Mouse (Mus musculus) heart, postnatal 36 days (tissue): ENCODE measurements around the gene Slc46a3. TPM values are rescaled to one million over a fixed set of nuclear protein-coding genes. Genes with fewer than 3 reads are reported as not detected.

Experiments
- DNase-seq, 2 experiments: peaks; one replicate each; pipeline ENCODE4 v3.0.0; 2021 to 2022
- intact Hi-C: fragments of 180-260 bp; cut with DNase I; formaldehyde crosslinking; loops from one replicate; pipeline ENCODE4 v1.15.1; 2025
- total RNA-seq, 2 experiments: library from RNA; stranded (reverse); gene quantifications; 2 replicates each; pipeline ENCODE4 v1.2.3; 2021

Slc46a3 gene
- 10 to 100 TPM; 14.5 to 18.0 TPM for total RNA-seq

DNA sequence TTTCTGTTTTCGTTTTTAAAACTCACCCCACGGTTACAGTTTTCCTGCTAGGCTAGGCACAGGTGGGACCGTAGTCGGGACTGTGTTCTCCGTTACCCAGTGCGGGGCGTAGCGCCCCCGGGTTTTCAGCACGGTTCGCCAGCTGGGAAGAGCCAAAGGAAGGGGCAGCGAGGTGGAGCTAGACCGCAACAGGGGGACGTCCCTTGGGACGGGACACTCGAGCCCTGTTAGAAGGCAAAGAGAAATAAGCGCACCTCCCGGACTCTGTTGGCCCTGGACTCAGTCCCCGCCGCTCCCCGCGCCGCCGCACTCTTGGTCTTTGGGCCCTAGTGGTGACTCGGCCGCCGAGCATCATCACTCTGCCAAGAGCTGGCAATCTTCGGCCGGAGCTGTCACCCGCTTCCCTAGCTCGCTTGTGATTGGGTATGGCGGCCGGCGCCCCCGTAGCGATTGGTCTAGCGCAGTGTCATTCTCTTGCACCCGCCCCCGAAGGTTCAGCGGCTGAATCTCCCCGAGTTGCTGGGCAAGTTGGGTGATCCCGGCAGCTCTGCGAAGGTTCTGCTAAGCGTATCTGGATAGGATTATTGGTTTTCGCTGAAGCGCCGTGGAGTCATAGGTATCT lies at the start of gene Slc46a3:
TSS of gene Slc46a3 (minus strand) at position 361 of the 622 bp plus-strand sequence.
- DNase-seq, result peak; percentile 97 to 98
- intact Hi-C loops, result no loop called here

DNA sequence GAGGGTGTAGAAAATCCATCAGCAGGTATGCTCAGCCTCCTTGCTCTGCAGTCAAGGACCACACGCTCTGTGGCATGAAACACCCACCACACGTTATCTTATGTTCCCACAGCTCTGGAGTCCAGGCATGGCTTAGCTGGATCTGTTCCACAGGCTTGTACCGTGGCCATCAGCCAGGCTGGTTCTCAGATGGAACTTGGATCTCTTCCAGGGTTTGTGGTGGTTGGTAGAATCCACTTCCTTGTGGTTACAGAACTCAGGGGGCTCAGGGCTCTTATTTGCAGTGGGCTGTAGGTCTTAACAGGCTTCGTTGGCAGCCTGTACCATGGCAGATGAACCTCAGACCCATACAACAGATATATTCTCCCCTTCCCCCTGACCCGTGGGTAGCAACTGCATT lies 44.6 kb upstream of the Slc46a3 start:
- DNase-seq, result peak; percentile 33
- intact Hi-C loops, result no loop called here

DNA sequence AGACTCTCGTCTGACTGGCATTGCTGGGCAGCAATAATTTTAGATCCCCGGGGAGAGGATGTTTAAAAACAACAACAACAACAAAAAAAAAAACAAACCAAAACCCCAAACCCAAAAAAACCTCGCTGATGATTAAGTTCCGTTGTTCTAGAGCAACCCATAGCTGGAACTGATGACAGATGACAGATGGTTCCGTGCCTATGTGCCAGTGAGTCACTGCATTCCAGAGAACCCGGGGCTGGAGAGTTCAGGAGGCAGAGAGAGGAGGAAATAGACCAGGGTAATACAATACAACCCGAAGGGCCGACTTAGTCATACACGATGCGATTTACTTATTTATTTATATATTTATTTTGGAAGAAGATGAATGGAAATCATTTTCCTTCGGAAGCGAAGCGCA lies 40.5 kb upstream of the Slc46a3 start:
- intact Hi-C loops, result no loop called here
- no peak for DNase-seq

DNA sequence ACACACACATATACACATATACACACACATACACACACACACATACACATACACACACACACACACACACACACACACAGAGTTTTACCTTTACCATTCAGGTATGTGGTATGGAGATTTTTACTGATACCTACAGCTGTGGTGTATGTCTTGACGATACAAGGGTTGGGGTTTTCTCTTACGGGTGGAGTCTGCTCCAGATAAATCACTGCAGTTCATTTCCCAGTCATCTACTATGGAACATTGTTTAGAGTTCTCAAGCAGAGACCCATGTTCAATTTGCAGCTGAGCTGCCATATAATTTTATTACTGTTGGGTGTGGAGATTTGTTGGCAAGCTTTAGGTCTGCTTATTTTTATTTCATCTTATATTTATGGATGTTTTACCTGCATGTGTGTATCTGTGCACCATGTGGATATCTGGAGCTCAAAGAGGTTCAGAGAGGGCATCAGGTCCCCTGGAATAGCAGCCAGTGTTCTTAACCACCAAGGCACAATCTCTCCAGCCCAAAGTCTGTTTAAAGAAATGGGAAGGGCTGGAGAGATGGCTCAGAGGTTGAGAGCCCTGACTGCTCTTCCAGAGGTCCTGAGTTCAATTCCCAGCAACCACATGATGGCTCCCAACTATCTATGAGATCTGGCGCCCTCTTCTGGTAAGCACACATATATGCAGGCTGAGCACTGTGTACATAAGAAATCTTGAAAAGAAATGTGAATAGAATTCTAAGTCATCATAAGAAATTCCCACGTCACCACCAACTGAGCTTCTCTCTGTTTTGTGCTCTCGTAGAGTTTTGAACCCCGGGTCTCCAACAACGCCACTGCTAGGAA lies 34.3 kb upstream of the Slc46a3 start:
- intact Hi-C loops, result no loop called here

DNA sequence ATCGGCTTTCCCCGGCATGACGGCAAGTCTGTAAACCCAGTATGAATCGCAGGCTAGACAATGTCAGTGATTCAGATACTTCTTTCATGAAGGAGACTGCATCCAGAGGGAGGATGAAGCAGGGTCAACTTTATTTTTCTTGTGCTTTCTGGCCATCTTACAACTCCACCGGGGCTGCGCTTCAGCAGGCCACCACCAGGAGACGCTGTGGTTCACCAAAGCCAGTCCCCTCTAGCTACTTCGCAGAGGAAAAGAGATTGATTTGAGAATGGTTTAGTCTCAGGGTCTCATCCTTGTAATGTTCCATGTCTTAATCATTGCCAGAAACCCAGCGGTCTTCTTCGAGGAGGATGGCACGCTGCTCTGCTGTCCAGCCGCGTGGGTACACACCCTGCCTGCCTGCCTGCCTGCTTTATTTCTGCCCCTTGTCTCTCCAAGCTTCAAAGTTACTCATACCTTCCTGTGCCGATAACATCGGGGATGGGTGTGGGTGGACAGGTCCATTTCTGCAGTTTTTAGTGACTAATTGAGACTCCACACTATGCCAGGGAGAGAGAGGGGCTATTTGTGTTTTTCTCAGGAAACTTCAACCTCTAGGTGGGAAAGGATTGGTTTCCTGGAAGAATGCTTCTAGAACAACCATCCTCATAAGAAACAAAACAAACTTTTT lies 31.5 kb upstream of the Slc46a3 start:
- peak; percentile 22 to 34 for DNase-seq
- intact Hi-C loops, result no loop called here

More for the DNA sequence above, 34.3 kb upstream of the Slc46a3 start:
- DNase-seq, result no peak

DNA sequence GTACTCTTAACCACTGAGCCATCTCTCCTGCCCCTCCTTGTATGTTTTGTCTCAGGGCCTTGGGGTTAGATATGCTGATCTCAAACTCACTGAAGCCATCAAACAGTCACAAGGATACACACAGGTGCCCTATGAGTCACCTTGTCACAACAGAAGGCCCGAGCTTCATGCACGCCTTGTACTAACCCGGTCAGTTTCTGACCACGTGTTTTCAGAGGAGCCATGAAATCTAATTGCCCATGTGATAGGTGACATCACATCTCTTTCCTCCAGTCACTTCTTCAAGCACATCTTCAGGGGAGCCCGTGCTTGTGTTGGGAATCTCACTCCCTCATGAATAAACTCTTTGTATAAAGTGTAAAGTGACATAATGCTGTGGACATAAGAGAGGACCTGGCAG lies 30.0 kb upstream of the Slc46a3 start:
- DNase-seq, result no peak
- intact Hi-C loops, result no loop called here

DNA sequence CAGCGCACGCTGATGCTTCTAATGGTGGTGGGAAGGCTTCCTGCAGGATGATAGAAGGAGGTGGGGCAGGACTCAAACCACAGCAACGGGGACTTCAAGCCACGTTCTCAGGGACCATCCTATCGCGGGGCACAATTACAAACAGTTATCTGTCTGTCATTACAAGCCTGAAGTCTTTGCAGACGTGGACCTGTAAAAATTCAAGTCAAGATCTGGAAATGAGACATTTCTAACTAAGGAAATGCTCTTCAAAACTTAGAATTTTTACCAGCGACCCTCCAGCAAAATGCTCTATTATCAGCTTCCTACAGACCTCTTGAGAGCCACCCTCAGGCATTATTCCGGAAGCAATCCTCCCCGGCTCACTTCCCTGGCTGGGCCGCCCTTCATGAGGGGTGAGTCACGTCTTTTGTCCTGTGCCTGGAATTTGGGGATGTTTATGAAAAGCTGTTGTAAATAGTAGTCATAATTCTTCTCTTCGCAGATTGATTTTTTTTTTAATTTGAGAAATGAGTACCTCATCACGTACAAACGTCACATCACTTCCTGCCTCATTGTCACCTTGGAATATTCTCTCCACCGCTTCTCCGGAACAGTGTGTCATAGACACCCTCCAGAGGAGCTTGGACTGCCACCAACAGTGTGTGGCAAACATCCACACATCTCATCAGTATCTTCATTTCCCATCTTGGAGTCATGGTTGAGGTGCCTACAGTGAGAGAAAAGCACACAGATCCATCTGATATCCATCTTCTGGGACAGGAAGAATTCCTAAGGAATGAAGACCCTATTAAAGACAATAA lies 23.6 kb upstream of the Slc46a3 start:
- no peak for DNase-seq
- intact Hi-C loops, result loop anchor here (10.0 kb wide), 1 partner anchor 163 kb away; no protein-coding TSS in a partner anchor

DNA sequence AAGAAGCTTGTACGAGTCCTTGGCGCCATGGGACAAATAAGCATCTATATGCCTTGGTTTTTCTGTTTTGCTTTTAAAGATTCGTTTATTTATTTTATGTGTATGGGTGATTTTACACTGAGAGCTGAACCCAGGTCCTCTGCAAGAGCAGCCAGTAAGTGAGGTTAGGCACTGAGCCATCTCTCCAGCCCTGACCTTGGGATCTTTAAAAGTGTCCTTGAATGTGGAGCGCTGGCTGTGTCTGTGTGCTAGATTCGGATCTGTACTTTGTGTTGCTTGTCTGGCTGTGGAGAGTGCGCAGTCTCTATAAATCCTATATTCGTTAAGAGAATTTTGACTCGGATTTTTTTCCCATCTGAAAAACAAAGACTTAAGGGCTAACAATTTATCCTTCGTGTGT lies 21.6 kb upstream of the Slc46a3 start:
- intact Hi-C loops, result loop anchor here (10.0 kb wide), 1 partner anchor 161 kb away; no protein-coding TSS in a partner anchor
- DNase-seq, result no peak

DNA sequence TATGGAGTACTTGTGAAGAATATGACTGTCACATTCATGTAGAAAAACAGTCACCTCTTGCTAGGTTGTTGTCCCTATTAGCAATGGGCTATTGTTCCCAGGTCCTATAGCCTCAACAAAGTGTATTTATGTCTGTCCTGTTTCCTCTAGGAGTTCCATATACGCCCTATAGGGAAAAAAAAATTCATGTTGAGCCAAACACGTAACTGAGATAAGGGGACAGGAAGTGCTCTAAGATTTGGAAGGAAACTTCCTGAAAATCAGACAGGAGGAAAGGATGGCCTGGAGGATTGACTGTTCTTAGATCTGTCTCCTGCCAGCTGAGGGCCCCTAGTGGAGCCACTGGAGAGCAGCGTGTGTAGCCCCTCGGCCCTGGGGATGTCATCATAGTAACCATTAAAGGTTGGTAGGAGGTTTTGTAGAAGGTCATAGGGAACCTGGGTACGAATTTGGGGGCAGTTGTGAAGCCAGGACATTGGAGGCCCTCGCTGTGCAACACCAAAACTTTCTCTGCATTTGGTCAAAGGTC lies 20.5 kb upstream of the Slc46a3 start:
- intact Hi-C loops, result loop anchor here (10.0 kb wide), 1 partner anchor 160 kb away; no protein-coding TSS in a partner anchor
- DNase-seq, result no peak

DNA sequence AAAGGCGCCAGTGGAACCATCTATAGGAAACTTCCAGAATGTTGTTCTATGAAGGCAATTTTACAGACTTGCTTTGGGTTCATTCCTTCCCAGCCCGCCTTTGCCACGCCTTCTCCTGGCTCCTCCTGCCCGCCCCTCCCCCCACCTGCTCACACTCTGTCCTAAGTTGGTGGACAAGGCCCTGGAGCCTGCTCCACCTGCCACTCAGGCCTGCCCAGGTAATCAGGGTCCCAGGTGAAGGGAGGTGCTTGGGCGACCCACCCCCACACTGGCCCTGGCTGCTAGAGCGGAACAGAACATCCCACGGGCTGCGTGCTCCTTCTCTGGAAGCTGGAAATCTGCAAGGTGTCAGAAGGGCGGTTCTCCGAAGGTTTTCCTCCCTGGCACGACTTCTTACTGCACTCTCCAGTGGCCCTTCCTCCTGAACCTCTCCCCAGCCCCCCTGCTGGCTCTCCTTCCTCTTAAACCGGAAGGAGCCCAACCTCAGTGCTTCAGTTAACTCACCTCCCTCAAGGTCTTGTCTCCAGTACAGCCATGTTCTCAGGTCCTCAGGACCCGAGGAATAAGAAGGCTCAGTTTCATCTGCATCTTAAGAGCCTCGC lies 18.7 kb upstream of the Slc46a3 start:
- DNase-seq, result no peak

DNA sequence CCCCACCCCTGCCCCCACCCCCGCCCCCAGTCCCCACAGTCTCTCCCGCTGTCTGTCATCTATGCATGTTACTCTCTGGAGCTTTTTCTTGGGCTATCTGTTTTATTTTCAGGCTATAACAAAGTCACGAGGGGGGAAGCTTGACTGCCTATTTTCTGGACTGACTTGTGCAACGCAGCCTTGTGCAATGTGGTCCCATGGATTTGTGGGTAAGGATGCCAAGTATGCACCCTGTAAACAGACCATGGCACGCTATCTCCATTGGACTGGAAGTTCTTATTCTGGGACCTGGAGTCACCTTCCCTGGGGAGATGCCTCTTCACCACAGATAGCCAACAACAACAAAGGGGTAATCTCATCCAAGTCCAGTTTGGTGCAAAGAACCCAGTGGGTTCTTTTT lies 17.1 kb upstream of the Slc46a3 start:
- intact Hi-C loops, result loop anchor here (5.0 to 10.0 kb wide), 2 partner anchors 157 to 189 kb away; no protein-coding TSS in a partner anchor
- DNase-seq, result peak; percentile 25 to 31

More for the DNA sequence above, 18.7 kb upstream of the Slc46a3 start:
- intact Hi-C loops, result loop anchor here (5.0 to 10.0 kb wide), 2 partner anchors 159 to 191 kb away; no protein-coding TSS in a partner anchor

DNA sequence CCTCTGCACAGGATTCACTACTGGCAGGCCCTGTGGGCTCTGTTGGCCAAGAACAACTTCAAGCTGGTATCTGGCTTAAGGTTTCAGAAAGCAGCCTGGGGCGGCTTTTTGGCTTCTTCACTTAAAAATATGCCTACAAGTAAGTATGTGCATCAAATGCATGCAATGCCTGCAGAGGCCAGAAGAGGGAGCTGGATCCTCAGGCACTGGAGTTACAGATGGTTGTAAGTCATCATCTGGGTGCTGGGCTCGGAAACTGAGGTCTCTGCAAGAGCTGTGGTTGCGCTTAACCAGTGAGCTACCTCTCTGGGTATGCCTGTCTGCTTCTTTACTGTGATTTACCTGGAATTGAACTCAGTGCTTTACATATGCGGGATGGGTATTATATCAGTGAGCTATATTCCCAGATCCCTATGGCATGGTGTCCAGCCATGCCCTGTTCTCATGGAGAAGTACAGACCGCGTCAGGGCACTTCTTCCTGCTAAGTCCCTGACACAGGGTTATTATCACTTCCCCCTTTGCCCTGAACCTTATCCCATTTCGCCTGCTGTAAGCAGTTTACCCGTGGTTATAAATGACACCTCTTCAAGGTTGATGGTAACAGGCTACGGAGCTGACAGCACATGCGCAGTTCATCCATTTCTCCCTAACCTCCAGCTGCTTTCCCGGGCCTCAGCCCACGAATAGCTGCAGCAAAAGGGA lies 16.3 kb upstream of the Slc46a3 start:
- intact Hi-C loops, result loop anchor here (5.0 to 10.0 kb wide), 2 partner anchors 156 to 189 kb away; no protein-coding TSS in a partner anchor
- DNase-seq, result no peak

DNA sequence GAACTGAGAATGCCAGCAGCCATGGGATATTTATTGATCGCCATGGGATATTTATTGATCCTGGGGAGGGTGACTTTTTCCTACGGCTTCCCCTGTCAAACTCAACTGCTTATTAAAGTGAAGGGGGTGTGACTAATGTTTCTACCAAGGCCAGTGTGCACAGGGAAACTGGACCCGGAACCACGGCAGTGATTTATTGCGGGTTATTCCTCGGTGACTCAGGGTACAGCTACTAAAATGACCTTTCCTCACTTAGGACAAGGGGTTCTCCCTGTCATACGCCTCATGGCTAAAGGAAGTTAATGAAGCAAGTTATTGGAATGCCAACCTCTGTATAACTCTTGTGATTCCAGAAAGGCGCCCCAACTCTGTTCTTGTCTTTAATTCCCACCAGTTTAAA lies 13.2 kb upstream of the Slc46a3 start:
- intact Hi-C loops, result loop anchor here (5.0 kb wide), 1 partner anchor 41 kb away; no protein-coding TSS in a partner anchor
- DNase-seq, result no peak

DNA sequence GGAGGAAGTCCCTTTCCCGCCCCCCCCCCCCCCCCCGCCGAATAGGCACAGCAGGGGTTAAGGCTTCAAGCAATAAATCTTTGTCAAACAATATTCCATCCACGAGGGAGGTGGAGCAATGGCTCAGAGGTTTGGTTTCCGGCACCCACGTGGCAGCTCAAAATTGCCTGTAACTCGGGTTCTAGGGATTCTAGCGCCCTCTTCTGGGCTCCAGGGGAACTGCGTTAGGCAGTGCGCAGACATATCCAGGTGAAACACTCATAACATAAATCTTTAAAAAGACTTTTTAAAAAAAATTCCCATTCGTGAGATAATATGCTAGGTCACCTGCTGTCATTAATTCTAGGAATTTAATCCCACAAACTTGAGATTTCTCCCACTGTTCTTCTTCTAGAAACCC lies 12.5 kb upstream of the Slc46a3 start:
- intact Hi-C loops, result loop anchor here (5.0 kb wide), 1 partner anchor 40 kb away; no protein-coding TSS in a partner anchor

DNA sequence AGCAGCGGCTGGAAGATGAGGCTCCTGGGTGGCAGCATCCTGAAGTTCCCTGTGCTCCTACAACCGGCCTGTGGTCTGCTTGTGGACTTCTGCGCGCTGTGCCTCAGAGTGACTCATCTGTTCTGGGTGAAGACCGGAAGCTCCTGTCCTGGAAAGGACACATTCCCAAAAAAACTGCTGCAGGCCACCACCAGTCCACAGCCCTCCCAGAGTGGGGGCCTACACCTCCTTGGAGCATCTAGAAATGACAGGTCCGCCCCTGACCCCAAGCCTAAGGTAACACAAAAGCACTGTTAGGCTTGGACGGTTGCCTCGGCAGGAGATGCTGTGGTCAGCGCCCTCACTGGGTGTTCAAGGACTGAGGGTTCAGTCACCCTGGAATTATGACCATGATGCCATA lies 8.6 kb upstream of the Slc46a3 start:
- DNase-seq, result no peak
- intact Hi-C loops, result no loop called here

More for the DNA sequence above, 12.5 kb upstream of the Slc46a3 start:
- no peak for DNase-seq

DNA sequence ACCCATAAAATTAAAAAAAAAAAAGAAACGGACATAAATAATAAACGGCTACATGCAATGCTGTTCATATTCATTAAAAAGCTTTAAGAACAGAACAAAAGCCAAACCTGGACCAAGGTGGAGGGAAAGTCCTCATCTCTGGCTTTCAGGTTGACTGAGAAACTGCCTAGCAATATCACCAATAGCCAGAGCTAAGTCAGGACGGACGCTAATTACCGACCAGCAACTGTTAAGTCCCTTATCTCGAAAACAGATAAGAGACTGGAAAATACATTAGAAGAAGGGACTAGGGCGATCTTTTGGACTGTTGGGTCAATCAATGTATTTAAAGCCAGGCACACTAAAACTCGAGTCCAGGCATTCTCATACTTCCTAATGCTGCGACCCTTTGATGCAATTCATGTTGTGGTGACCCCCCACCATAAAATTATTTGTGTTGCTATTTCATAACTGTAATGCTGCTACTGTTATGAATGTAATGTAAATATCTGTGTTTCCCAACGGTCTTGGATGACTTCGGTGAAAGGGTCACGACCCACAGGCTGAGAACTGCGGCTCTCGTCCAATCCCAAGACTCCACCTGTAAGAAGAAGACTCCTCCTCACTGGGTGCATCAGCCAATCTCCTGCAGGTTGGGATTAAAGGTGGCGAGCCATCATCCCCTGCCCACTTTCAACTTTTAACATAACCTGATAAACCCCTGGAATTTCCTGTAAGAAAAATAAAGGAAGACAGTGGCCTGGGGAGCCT lies 7.6 kb upstream of the Slc46a3 start:
- DNase-seq, result no peak
- intact Hi-C loops, result no loop called here

DNA sequence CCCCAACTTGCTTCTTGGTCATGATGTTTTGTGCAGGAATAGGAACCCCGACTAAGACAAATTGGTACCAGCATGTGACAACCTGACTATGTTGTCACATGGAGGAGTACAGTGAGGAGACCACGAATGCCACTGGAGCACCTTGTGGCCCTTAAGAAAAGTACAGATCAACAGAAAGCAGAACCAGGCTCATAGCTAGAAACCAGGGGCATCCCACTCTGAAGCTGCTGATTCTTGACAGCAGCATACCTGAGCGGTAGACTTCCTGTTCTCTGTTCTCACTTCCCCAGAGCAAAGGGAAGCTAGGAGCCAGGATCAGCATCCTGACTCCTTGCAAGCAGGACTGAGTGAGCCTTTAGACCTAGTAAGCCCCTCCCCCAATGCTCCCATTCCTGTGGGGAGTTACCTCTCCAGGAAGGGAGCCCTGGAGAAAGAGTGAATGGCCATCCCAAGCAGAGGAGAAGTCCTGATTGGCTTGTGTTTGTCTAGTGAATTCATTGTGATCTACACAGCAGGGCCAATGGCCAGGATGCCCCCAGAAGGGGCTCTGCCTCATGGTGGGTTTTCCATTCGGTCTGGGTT lies 4.4 kb upstream of the Slc46a3 start:
- intact Hi-C loops, result no loop called here
- DNase-seq, result no peak

DNA sequence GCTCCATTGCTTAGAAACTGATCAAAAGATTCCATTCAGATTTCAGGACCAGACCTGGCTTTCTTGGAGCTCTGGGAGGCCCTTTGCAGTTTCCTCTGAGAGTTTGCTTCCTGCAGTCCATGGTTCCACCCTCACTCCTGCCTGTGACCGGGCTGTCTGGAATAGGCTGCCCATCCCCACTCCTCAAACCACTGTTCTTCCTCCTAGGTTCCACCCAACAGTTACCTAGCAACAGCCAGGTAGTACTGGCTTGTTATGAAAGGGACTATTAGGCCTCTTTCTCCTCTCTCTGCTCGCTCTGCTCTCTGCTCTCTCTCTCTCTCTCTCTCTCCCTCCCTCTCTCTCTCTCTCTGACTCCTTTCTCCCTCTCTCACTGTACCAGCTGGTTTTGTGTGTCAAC lies 3.6 kb upstream of the Slc46a3 start:
- intact Hi-C loops, result no loop called here
- no peak for DNase-seq
